Mouse (Mus musculus): ENCODE measurements around the gene Wdr81. TPM values are rescaled to one million over a fixed set of nuclear protein-coding genes. Genes with fewer than 3 reads are reported as not detected.
A peak's percentile ranks its signal among the peaks of the same experiment; 100 is the strongest.

Wdr81 gene
- total RNA-seq, 2 experiments from 2014 or later: 20.1 to 20.4 TPM

DNA sequence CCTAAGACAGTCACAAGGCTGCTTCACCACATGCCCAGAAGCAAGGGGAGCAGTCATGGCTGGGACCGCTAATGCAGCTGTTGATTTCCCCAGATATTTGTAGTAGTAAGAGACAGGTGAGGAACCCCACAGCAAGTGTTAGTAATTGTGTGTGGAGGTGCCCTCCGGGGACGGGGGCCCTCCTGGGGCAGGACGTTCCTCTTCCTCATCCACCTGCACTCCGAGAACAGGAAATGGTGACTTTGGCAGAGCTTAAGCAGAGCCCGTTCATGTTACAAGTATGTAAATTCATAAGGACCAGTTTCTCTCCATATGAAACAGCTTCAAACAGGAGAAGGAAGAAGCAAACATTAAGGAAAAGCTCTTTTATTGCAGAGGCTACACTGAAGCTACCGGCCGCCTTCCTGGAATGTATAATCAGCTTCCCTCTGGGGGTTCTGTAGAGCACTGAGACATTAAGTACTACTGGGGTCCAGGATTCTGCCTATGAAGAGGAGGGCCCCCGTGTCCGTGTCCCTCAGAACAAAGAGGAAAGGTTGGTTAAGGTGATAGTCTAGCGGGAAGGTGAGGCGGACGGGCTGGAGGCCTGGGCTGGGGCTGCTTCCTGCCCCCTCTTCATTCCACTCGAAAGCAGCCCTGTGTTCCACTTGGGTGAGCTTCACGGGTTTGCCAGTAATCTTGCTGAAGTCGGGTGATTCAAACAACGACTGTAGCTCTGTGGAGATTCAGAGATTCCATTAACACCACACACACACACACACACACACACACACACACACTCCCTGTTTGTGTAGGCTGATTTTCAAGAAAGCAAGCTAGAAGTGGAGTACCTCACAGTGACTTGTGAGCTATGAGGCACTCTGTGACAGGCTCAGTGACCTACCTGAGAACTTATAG, 44.6 kb downstream of the Wdr81 start:
- DNase-seq (ENCODE audit: low spot score in 2 of 2): no peak
- intact Hi-C loops (cut with DNase I): no loop called here

DNA sequence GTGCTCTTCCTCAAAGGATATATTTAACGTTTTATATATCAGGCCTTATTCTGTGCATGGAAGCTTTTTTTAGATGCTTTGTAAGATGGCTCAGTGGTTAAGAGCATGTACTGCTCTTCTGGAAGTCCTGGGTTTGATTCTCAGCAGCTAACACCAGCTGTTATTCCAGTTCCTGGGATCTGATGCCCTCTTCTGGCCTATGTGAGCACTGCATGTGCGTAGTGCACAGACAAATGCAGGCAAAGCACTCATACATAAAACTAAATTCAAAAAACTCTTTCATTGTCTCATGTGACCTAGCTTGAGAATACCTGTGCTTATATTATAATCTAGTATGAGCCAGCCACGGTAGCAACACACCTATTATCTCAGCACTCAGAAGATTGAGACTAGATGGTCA, 47.7 kb downstream of the Wdr81 start:
- DNase-seq (ENCODE audit: low spot score in 2 of 2): no peak
- intact Hi-C loops (cut with DNase I): no loop called here

- DNase-seq (ENCODE audit: low spot score in 2 of 2): no peak
- intact Hi-C loops (cut with DNase I): no loop called here
These were observed 48.4 kb downstream of the Wdr81 start for GRCm38 (mm10) chr11:75406104-75406503.

- intact Hi-C loops (cut with DNase I): loop anchor here (5.0 kb wide), 1 partner anchor 48 kb away; the partner anchor contains the start of gene Wdr81
- no peak for DNase-seq (ENCODE audit: low spot score in 2 of 2)
These were observed 49.7 kb downstream of the Wdr81 start for GRCm38 (mm10) chr11:75404801-75405200.

- intact Hi-C loops (cut with DNase I): loop anchor here (5.0 kb wide), 1 partner anchor 49 kb away; the partner anchor contains the start of gene Wdr81
These were observed 51.0 kb downstream of the Wdr81 start for GRCm38 (mm10) chr11:75403301-75404052.

GRCm38 (mm10) chr11:75402271-75402690, 52.2 kb downstream of the Wdr81 start:
- peak in 1 of 2 experiments; percentile 40 for DNase-seq (ENCODE audit: low spot score in 2 of 2)
- intact Hi-C loops (cut with DNase I): loop anchor here (1.0 to 5.0 kb wide), 2 partner anchors 50 to 108 kb away; partner anchors contain the start of genes Rilp and Wdr81

More at GRCm38 (mm10) chr11:75403301-75404052, 51.0 kb downstream of the Wdr81 start:
- no peak for DNase-seq (ENCODE audit: low spot score in 2 of 2)

GRCm38 (mm10) chr11:75400099-75400498, 54.4 kb downstream of the Wdr81 start:
- intact Hi-C loops (cut with DNase I): loop anchor here (5.0 kb wide), 1 partner anchor 52 kb away; the partner anchor contains the start of gene Wdr81
- no peak for DNase-seq (ENCODE audit: low spot score in 2 of 2)

DNA sequence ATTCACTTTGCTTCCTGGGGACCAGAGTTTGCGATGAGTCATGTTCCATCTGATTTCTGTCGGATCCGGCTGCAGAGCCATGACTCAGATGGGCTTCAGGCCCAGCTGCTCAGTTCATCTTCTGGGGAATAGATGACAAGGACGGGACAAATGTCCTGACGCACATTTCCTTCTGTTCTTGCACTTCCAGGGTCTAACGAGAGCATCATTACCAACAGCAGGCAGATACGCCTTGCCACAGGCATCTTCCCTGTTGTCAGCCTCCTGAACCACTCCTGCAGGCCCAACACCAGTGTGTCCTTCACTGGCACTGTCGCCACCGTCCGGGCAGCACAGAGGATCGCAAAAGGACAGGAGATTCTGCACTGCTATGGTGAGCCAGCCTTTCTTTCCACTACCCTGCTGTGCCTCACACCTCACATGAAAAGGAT, 55.1 kb downstream of the Wdr81 start:
- DNase-seq (ENCODE audit: low spot score in 2 of 2): peak; percentile 49 to 61
- intact Hi-C loops (cut with DNase I): no loop called here

GRCm38 (mm10) chr11:75397452-75397851, 57.1 kb downstream of the Wdr81 start:
- intact Hi-C loops (cut with DNase I): no loop called here
- DNase-seq (ENCODE audit: low spot score in 2 of 2): no peak

GRCm38 (mm10) chr11:75395611-75396010, 58.9 kb downstream of the Wdr81 start:
- DNase-seq (ENCODE audit: low spot score in 2 of 2): no peak
- intact Hi-C loops (cut with DNase I): no loop called here

Small RNA genes lying within 50 kb of the gene (microRNA-seq; reads per million reads assigned to microRNA genes)
- 17,073 reads per million, percentile 98 among the genes with 10 or more reads in this experiment for gene Mir22

Other genes with a start within 250 kb of the Wdr81 start
- 10 to 100 TPM; 44.0 to 47.1 TPM for gene Rpa1, start 106.4 kb downstream of the Wdr81 start, total RNA-seq (2021)
- gene Smyd4, start 106.3 kb downstream of the Wdr81 start, total RNA-seq (2021): 10 to 100 TPM; 13.2 to 16.4 TPM
- gene Serpinf1, start 32.0 kb downstream of the Wdr81 start, total RNA-seq (2021): 10 to 100 TPM; 13.9 to 18.7 TPM
- gene Serpinf2, start 15.1 kb downstream of the Wdr81 start, total RNA-seq (2021): under 1 TPM in 1 of 2 experiments, not detected in 1; 0.22 TPM
- under 1 TPM in 1 of 2 experiments, not detected in 1; 0.47 TPM for gene Tlcd2, start 7.0 kb upstream of the Wdr81 start, total RNA-seq (2021)
- 100 to 1,000 TPM; 127 to 138 TPM for gene Prpf8, start 32.1 kb upstream of the Wdr81 start, total RNA-seq (2021)
- 1 to 10 TPM; 1.9 to 2.3 TPM for gene Rilp, start 55.4 kb upstream of the Wdr81 start, total RNA-seq (2021)
- 1 to 10 TPM; 1.2 to 1.8 TPM for gene Scarf1, start 58.8 kb upstream of the Wdr81 start, total RNA-seq (2021)
- 10 to 100 TPM; 51.1 to 63.1 TPM for gene Slc43a2, start 77.0 kb upstream of the Wdr81 start, total RNA-seq (2021)
- gene Pitpna, start 133.4 kb upstream of the Wdr81 start, total RNA-seq (2021): 100 to 1,000 TPM; 315 to 349 TPM
- 10 to 100 TPM; 39.1 to 43.1 TPM for gene Inpp5k, start 176.3 kb upstream of the Wdr81 start, total RNA-seq (2021)
- 10 to 100 TPM; 18.0 to 20.7 TPM for gene Myo1c, start 195.8 kb upstream of the Wdr81 start, total RNA-seq (2021)
- gene Crk, start 224.5 kb upstream of the Wdr81 start, total RNA-seq (2021): 100 to 1,000 TPM; 130 to 133 TPM